Mouse (Mus musculus) retina, embryonic 14.5 days (tissue): ENCODE data around the gene Cmc2.

Experiments used
- DNase-seq: peaks from one replicate; pipeline ENCODE4 v3.0.0-alpha.2; 2015; ENCODE audit warnings: low spot score

The Cmc2 gene

DNA sequence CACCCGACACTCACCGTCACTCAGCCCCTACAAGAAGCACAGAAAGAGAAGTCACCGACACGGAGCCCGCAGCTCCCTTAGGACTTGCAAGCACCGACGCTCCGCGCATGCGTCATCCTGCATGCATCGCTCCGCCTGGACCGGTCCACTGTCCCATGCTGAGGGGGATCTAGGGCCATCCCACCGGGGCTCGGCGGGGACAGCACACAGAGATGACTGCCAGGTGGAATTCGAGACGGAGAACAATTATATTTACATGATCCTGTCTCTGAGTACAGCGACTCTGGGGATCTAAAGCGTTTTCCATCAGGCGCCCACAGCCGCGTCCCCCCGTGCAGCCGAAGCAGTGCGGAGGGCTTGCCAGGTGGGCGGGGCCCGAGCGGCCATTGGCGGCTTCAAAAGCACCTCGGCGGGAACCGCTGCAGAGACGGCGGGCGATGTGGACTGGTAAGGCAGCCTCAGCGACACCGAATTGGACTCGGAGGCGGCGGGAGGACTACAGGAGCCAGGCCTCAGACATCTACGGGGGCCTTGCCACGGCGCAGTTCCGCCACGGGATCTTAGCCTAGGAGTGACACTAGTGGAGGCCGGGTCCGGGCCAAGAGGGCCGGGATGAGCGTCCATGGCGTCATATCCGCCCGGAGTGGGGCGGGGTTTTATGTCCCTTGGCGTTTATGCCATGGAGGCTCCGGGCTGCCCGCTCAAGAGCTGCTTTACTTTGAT is at the start of gene Cmc2, which contains the start of gene Cenpn:
Cmc2 (minus strand) TSS at position 119 of the 723 bp plus-strand sequence.
Cenpn (plus strand) TSS at position 394 of the 723 bp plus-strand sequence.
- DNase-seq: peak; percentile 97

DNA sequence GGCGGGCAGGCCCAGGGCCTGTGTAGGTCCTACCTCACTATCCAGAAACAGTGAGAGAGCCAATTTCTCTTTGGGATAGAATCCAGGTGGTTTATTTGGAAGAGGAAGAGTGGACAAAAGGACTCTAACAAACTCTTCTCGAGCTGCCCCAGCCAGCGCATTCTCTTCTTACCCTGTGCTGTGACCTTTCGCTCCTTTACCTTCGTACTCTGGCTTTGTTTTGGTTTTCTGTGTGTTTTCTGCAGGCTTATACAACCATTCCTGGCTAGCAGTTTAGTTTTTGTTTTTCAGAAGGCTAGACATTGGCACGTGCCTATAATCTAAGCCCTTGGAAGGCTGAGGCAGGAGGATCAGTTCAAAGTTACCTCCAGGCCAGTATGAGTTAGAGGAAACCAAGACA is 48.3 kb upstream of the Cmc2 start:
- DNase-seq: no peak

DNA sequence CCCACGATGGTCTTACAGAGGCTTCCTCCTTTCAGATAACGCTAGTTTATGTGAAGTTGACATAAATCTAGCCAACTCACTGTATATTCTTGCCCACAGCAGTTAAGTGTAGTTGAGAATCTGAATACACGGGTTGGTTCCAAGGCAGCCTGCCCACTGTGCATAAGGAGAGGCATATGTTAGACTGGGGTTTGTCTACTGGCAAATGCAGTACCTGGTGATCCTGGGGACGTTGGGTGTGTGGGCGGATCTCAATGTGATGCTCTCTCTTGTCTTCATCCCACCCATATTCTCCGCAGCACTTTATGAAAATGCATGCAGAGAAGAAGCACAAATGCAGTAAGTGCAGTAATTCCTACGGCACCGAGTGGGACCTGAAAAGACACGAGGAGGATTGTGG is 33.2 kb upstream of the Cmc2 start:
- no peak for DNase-seq

DNA sequence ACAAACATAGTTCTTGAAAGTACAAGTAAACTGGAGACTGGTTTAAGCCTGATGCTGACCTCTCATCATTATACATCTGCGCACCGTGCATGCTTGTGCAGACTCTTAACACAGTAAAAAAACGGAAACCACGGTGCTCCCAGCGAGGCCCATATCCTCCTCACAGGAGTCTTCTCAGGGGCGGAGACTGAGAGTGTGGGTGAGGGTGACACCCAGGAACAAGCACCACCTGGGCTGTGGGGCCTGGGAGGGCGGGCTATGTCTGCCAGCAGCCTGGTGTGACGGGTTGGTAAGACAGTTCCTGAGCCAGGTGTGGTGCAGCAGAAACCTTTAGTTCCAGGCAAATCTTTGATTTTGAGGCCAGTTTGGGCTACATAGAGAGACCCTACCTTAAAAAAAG is 31.2 kb upstream of the Cmc2 start:
- DNase-seq: no peak

DNA sequence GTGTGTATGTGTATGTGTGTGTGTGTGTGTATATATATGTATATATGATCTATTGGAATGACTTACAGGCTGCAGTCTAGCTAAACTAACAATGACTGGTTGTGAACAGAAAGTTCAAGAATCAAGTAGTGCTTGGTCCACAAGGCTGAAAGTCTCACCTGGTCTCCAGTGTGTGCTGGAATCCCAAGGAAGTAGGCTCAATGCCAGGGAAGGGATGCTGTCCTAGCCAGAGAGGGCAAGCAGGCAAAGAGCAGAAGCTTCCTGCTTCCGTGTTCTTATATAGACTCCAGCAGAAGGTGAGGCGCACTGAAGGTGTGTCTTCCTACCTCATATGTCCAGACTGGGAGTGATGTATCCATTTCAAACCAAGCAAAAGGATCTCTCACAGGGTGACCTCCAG is 30.5 kb upstream of the Cmc2 start:
- no peak for DNase-seq

DNA sequence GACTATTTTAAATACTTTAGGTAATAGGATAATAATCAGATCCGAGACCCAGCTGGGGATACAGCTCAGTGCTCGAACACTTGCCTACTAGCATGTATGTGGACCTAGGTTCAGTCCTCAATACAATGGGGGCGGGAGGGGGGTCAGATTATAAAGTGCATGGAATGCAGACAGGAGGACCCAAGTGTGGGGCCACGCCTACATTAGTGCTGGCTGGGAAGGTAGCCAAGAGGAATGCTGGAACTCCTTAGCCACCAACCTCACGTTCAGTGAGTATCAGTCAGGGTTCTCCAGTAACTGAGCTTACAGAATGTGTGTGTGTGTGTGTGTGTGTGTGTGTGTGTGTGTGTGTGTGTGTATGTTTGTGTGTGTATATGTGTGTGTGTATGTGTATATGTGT is 30.1 kb upstream of the Cmc2 start:
- no peak for DNase-seq

DNA sequence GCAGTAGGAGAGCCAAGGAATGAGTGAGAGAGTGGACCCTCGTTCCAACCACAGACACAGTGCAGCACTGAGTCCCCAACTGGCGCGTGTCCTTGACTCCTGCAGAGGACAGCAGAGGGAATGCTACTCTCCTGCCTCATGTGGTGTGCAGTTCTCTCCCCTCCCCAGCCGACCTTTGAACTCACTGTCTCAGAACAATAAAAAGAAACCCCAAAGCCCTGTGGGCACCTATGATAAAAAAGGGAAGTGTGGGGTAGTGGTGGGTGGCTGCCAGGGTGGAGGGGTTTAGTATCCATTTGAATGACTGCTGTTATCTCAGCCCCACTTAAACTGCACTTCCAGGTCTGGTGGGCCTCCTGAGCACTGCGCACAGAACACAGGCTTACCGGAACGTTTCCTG is 26.3 kb upstream of the Cmc2 start:
- DNase-seq: no peak

DNA sequence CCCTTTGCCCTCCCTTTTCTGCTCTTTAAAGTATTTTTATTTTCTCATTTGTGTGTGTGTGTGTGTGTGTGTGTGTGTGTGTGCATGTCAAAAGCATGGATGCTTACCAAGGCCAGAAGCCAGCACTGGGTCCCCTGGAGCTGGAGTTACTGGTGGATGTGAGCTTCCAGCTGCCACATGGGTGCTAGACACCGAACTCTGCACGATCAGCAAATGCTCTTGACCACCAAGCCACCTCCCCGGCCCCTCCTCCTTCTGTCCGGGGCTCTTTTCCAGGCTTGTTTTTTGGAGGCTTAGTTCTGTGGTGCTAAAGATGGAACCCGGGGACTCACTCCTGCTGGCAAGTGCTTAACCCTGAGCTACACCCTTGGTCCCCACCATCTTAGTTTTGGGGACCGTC is 25.6 kb upstream of the Cmc2 start:
- no peak for DNase-seq

DNA sequence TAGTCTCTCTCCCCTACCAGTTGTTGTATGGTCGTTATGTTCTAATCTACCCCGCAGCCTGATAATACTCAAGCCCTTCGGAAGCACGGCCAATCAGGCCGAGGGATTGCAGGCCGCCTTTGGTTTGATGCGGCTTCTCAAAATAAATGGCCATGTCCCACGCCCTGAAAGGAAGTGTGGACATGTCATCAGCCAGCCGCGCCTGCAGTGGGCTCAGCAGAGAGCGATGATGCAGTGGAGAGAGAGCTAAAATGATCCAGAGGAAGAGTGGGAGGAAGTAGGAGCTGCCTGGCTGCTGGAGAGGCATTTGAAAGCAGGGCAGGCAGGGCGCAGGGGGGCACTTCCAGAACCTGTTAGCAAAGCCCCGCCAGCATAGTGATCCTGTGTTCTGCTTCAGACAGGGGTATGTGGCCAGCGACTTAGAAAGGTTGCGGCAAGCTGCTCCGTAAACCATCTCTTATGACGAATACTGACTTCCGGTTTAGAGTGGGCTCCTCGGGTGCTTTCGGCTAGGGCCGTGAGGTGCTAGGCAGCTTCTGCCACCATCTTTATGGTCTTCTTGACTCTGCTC is 25.1 kb upstream of the Cmc2 start:
- DNase-seq: no peak

DNA sequence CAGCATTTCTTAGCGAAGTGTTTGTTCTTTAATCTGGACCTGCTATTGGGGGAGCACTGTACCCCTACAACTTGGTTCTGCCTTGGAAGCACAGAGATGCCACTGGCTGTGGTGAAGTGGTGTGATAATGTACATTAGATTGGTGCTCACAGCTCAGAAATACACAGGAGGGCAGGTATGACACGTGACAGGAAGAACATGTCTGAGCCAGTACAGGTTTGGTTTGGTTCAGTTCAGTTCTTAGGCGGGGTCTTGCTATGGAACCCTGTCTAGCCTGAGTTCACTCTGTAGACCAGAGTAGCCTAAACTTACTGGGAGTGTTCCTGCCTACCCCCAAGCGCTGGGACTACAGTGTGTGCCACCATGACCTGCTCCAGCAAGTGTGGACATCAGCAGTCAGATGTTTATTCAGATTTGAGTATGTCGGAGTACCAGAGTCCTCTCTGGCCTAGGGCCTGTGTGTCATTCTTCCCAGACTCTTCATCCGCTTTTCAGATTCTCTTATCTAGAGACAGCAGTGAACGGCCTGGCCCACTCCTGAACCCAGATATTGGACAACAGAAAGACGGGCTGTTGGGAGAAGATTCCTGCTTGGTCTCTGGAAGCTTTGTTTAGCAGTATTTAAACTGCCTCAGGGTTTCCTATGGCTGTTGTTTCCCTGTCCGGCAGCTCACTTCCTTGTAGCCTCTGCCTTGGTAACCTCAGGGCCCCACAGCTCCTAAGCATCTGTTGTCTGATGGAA is 24.1 kb upstream of the Cmc2 start:
- DNase-seq: no peak

DNA sequence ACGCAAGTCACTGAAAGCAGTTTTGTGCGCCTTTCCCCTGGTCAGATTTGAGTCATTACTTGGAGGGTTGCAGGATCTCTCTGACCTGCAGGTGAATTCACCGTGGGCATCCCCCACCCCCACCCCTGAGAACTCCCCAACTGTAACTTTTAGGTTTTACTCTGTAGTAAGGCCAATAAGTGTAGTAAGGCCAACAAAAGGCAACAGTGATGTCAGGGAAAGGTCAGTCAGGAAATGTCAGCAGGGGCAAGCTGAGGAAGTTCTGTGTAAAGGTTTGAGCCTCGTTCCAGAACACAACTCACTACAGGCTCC is 23.1 kb upstream of the Cmc2 start:
- DNase-seq: no peak

DNA sequence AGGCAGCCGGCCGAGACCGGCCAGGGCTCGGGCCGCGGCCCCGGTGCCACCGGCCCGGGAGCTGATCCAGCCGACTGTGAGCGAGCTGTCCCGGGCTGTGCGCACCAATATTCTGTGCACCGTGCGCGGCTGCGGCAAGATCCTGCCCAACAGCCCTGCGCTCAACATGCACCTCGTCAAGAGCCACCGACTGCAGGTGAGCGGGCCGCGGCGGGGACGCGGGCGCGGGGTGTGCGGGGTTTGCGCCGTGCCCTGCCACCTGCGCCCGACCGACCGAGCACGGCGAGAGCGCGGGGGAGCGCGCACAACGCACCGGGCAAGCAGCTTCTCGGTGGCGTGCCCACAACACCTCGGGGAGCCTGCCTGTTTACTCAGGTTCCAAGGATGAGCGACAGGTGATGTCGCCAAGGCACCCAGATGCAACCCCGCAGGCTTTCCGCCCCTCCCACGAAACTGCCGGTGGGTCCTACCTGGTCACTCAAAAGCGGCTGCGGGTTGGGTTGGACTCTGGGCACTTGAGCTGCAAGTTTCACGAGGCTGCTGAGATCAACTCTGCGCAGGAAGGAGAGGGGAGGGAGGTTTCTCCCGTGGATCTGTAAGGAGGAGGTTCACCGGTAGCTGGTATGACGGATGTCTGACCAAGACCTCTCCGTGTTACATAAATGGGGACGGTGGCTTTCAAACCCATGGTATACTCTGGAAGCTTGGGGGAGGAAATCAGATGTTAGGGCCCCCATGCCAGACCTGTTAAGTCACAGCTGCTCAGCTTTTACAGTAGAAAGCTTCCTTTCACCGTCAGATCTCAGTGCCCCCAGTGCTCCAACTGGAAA is 22.5 kb upstream of the Cmc2 start:
- DNase-seq: peak; percentile 28

DNA sequence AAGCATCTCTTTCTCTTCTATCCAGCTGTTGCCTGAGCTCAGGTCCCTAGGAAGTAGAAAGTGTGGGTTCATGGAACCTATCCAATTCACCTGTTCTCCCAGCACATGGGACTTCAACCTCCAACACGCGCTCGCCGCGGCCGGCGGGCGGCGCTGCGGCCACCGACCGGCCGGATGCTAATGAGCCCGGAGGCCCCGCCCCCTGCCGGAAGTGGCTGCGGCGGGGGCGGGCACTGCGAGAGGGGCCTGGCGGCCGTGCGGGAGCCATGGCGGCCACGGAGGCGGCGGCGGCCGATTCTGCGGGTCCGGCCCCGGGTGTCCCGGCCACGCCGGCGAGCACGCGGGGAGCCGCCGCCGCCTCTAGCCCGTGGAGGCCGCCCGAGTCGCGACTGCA is 21.9 kb upstream of the Cmc2 start, which contains the start of gene Atmin:
Atmin (plus strand) TSS at position 233 of the 394 bp plus-strand sequence.
- peak; percentile 93 for DNase-seq

DNA sequence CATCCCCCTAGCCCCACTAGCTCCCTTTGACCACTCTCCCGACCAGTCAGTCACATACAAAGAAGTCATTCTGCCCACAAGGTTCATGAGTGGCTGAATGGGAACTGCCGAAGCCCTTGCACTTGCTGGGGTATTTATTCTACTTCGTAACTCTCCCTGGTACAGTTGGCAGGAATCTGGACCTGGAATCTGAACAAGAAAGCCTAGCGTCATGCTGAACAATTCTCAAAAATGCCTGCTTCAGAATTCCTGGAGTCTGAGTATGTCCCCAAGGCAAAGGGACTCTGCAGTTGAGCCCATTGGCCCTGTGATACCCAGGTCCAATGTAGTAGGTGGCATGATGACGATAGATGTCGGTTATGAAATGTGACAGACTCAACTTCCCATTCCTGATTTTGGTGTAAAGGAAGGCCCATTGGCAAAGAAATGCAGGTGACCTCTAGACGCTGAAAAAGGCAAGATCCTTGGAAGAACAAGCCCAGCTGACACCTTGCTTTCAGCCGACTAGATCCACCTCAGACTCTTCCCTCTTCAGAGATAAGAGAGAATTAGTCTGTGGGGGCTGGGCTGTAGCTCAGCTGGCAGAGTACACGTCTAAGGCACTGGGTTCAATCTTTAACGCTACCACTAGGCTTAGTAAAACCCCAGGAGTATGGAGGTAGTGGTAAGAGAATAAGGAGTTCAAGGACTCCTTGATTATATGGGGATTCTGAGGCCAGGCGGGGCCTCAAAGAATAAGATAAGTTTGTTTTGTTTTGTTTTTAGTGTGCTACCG is 21.2 kb upstream of the Cmc2 start:
- DNase-seq: no peak

DNA sequence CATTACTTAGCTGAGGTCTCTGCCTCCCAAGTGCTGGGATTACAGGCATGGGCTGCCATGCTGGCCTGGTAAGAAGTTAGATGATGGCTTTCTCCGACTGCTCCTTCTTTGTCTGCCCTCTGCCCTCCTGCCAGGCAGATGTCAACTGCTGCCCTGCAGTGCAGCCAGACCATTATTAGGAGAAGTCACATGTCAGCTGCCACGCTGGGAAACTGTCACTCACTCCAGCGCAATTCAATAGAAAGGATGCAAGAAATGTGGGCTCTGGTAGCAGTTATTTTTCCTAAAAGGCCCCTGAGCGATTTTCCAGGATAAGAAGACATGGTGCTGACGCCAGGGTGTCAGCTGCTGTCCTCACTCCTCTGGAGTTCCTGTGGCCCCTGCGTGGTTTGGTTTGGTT is 14.3 kb upstream of the Cmc2 start:
- DNase-seq: no peak

DNA sequence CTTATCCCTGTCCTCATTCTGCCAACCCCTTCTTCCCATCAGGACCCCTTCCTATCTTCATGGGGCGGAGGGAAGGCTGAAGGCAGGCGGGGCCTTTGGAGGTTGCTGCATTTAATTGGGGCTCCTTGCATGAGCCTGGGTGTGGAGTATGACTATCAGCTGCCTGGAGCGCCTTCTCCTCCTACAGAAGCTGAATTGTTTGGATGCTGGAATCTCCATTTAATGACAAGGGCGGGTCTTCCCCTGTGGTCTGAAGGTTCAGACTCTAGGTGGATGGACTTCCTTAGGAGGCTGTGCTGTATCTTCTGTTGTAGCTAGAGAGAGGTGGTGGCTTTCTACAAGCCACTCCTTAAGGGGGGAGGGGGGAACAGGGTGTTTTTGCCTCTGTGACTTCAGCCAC is 13.7 kb upstream of the Cmc2 start:
- DNase-seq: no peak

DNA sequence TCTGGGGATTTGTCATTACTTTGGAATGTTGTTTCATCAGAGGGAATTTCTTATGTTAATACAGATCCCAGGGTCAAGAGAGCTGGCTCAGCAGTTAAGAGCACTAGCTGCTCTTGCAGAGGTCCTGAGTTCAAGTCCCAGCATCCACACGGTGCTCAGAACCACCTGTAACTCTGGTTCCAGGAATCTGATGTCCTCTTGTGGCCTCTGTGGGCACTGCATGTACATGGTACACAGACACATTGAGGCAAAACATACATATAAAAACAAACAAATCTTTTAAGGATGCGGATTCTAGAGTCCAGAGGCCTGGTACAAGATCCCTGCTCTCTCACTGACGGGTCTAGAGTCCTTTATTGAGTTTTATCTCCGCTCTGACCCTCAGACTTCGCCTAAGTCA is 7.3 kb upstream of the Cmc2 start:
- DNase-seq: no peak

DNA sequence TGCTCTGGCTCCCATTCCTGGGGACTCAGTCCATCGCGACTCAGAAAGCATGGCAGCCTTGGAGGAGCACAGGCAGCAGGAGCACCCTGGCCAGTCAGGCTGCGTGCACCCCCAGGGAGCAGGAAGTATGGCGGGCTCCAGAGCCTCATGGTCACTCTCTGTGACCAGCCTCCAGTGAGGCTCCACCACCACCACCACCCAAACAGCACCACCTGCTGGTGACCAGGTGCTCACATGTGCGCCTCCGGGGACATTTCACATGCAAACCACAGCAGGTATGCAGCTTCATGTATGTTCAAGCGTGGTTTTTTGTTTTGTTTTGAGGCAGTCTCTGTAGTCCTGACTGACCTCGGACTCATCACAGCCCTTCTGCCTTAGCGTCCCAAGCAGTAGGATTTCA is 6.6 kb upstream of the Cmc2 start:
- DNase-seq: peak; percentile 45

DNA sequence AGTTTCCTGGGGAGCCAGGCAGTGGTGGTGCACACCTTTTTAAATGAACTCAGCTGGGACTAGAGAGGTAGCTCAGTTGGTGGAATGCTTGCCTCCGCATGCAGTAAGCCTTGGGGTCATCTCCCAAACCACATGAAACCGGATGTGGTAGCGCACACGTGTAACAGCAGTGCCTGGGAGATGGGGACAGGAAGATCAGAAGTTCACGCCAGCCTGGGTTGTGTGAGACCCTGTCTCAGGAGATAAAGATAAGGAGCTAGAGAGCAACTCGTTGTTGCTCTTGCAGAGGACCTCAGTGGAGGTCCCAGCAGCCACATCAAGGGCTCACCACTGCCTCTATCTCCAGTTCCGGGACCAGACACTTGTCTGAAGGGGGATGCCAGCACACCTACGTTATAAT is 2.3 kb upstream of the Cmc2 start:
- DNase-seq: no peak

DNA sequence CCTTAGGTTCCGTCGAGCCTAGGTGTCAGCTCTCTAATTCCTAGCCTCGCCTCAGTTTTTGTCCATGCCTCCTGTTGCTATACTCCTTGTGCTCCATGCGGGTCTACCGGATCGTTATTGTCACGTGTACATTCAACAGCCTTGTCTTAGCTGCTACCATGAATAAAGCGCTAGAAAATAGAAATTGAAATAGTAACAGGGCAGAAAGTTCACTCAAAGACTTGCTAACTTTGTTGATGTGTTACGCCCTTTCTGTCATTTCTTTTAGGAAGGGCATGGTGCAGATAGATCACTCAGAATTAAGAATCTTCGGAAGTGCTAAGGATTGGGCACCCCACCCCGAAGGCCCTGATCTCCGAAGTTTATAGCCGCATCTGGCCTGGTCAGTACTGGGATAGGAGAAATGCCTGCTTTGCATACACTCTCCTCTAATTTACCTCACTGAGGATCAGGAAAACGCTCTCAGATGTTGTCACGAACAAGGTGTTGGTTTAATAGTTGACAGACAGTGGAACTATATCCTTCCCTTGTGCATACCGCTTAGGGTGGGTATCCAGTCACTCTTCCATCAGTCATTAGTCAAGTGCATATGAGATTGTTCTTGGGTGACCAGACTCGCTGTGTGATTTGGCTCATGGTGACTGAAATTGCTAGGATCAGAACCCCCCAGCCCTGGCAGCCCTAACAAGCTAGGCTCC is 954 bp upstream of the Cmc2 start:
- DNase-seq: no peak

DNA sequence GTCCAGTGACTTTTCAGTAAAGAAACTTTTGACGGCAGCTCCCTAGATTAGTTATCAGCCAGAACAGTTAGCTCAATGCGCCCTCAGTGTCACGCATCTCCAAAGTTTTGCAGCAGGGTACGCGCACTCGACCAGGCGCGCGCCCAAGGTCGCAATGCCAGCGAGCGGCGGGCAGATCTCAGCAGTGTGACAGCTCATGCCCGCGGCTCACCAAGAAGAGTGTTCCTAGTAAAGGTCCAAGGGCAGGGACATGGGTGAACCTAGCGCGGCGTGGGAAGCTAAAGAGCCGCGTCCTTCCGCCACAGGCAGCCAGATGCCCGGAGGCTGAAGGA is 284 bp downstream of the Cmc2 start:
- no peak for DNase-seq
